26 mouse cellular contexts compared by ENCODE assay signal in genomic region chr11:103313542-103313941, GRCm38 (mm10). TPM values are rescaled to one million over a fixed set of nuclear protein-coding genes. Genes with fewer than 3 reads are reported as not detected.
DNase-seq lines count a peak whose midpoint lies in the region; ATAC-seq and TF ChIP-seq lines count a peak whose summit lies in the region.
"Had no signal": no experiment of that assay in that cellular context is flagged by ENCODE, and none has a peak within 500 bp of the region (broad histone marks: within the 10 kb centered on the region; RNA-seq: fewer than 3 reads in every experiment).

No protein-coding gene starts in this region.

- no peak for TF ChIP-seq CTCF in kidney, postnatal 0 days (IDR thresholded peaks at IDR 0.05; ENCODE audit: low read depth)

- peak overlapping the region; percentile 71; the same call in 1 of the 2 replicates for H3K27ac ChIP-seq in kidney, postnatal 0 days
- H3K27ac ChIP-seq in embryonic facial prominence, embryonic 10.5 days (replicated peaks): 0 out of 2 replicates have a peak overlapping the region, but pooled peaks have one; percentile 90
- peak overlapping the region; percentile 92; the same call in 1 of the 2 replicates for H3K27ac ChIP-seq in limb, embryonic 10.5 days
- H3K27ac ChIP-seq: heart, adult 2 months; hindbrain, embryonic 14.5 days; hindbrain, postnatal 0 days had no signal

- no peaks in the 10 kb centered on the region for H3K9me3 ChIP-seq in kidney, postnatal 0 days (replicated peaks; ENCODE audit: low read length)
- no peaks in the 10 kb centered on the region for H3K9me3 ChIP-seq in embryonic facial prominence, embryonic 10.5 days
- no peaks in the 10 kb centered on the region for H3K9me3 ChIP-seq in limb, embryonic 10.5 days (replicated peaks)
- H3K9me3 ChIP-seq: heart, embryonic 10.5 days; heart, embryonic 13.5 days had no signal

- ATAC-seq in kidney, postnatal 0 days (replicated peaks; ENCODE audit: low FRiP score, low read depth): no peak
- ATAC-seq: activated CD4-positive, CD25-positive, alpha-beta regulatory T cell, adult 4 months; CD4-positive, CD25-positive, alpha-beta regulatory T cell, adult 4 months; forebrain, embryonic 14.5 days; forebrain, postnatal 0 days; hindbrain, postnatal 0 days; inflammation-experienced regulatory T-cells, adult 6 months had no signal

- DNase-seq in kidney, postnatal 0 days (ENCODE audit: low spot score): no peak
- no peak for DNase-seq in kidney, adult 8-10 months
- no peak for DNase-seq in embryonic facial prominence, embryonic 10.5 days (ENCODE audit: low spot score)
- no peak for DNase-seq in limb, embryonic 10.5 days (ENCODE audit: low spot score)
- DNase-seq in natural killer cell, adult 2 months (ENCODE audit: low spot score in 2 of 2): no peak
- DNase-seq in adrenal gland, postnatal 14 days: no peak
- DNase-seq: adrenal gland, adult 8-10 months; adrenal gland, postnatal 36 days; cerebellum, adult 11 months; cerebellum, adult 2 months; cerebellum, adult 9-11 months; cerebellum, postnatal 36 days; embryo, embryonic 11 days; forebrain, postnatal 0 days; gastrocnemius, postnatal 25 days; heart, adult 2 months; heart, postnatal 14 days; heart, postnatal 4 days had no signal

- no peak overlapping the region for H3K4me2 ChIP-seq in kidney, postnatal 0 days (ENCODE audit: low read length)
- H3K4me2 ChIP-seq: heart, embryonic 13.5 days; hindbrain, embryonic 14.5 days had no signal

- H3K4me1 ChIP-seq in kidney, postnatal 0 days (replicated peaks; ENCODE audit: insufficient read depth, low read length): peaks cover 13% of the 10 kb centered on the region
- peaks cover 18% of the 10 kb centered on the region for H3K4me1 ChIP-seq in embryonic facial prominence, embryonic 10.5 days
- peaks cover 24% of the 10 kb centered on the region for H3K4me1 ChIP-seq in limb, embryonic 10.5 days

- no peaks in the 10 kb centered on the region for H3K27me3 ChIP-seq in kidney, postnatal 0 days (ENCODE audit: insufficient read depth, low read length)
- H3K27me3 ChIP-seq in embryonic facial prominence, embryonic 10.5 days (replicated peaks; ENCODE audit: low read depth, poor library complexity, severe bottlenecking): peaks cover 22% of the 10 kb centered on the region
- peaks cover 8% of the 10 kb centered on the region; the same call in 1 of the 2 replicates for H3K27me3 ChIP-seq in limb, embryonic 10.5 days (ENCODE audit: low read depth, poor library complexity, severe bottlenecking)
- H3K27me3 ChIP-seq: heart, embryonic 13.5 days had no signal

- H3K4me3 ChIP-seq in kidney, postnatal 0 days (replicated peaks; ENCODE audit: low read depth, low read length): no peak overlapping the region
- H3K4me3 ChIP-seq in embryonic facial prominence, embryonic 10.5 days: no peak overlapping the region
- no peak overlapping the region for H3K4me3 ChIP-seq in limb, embryonic 10.5 days
- H3K4me3 ChIP-seq: heart, adult 2 months; heart, embryonic 10.5 days; heart, embryonic 13.5 days had no signal

- H3K36me3 ChIP-seq in kidney, postnatal 0 days (ENCODE audit: insufficient read depth, low read length): no peaks in the 10 kb centered on the region
- H3K36me3 ChIP-seq in embryonic facial prominence, embryonic 10.5 days (replicated peaks): no peaks in the 10 kb centered on the region
- H3K36me3 ChIP-seq in limb, embryonic 10.5 days: no peaks in the 10 kb centered on the region
- H3K36me3 ChIP-seq: heart, embryonic 10.5 days; heart, embryonic 13.5 days had no signal

- WGBS in kidney, postnatal 0 days: 66% methylated on average over 6 of the region's 6 CpGs
- 83% methylated on average over 6 of the region's 6 CpGs for WGBS in embryonic facial prominence, embryonic 10.5 days
- WGBS in limb, embryonic 10.5 days: 81% methylated on average over 6 of the region's 6 CpGs

- no peak overlapping the region for H3K9ac ChIP-seq in kidney, postnatal 0 days (ENCODE audit: low read depth, low read length)
- H3K9ac ChIP-seq: forebrain, postnatal 0 days; heart, embryonic 13.5 days; hindbrain, embryonic 14.5 days had no signal

RNA-seq across cellular contexts. Expression of gene Map3k14, which starts 46.3 kb away (rescaled TPM):
- polyA plus RNA-seq in kidney, postnatal 0 days (2015; fragmentation: Nextera tagmentation; extraction: Ambion mirVana): 3.2 and 3.8 TPM in 2 replicates
- 3.1 and 3.2 TPM in 2 replicates for polyA plus RNA-seq in embryonic facial prominence, embryonic 10.5 days (2016; fragmentation: Nextera tagmentation; extraction: Ambion mirVana)
- polyA plus RNA-seq in limb, embryonic 10.5 days (2016; fragmentation: Nextera tagmentation; extraction: Ambion mirVana): 2.8 TPM in 2 replicates
- total RNA-seq in adrenal gland, postnatal 14 days (2021): 6.5 and 8.7 TPM in 2 replicates

RNA-seq across cellular contexts. Expression of gene Arhgap27, which starts 50.0 kb away (rescaled TPM):
- polyA plus RNA-seq in kidney, postnatal 0 days (2015; fragmentation: Nextera tagmentation; extraction: Ambion mirVana): 15.9 and 16.6 TPM in 2 replicates
- 5.3 and 5.8 TPM in 2 replicates for polyA plus RNA-seq in embryonic facial prominence, embryonic 10.5 days (2016; fragmentation: Nextera tagmentation; extraction: Ambion mirVana)
- 5.3 and 8.2 TPM in 2 replicates for polyA plus RNA-seq in limb, embryonic 10.5 days (2016; fragmentation: Nextera tagmentation; extraction: Ambion mirVana)
- 19.3 and 31.5 TPM in 2 replicates for total RNA-seq in adrenal gland, postnatal 14 days (2021)
